Mouse (Mus musculus) MEL (cell line): Measurements from ENCODE around the gene Nfatc2ip. TPM values are rescaled to one million over a fixed set of nuclear protein-coding genes. Genes with fewer than 3 reads are reported as not detected.

Experiments
- DNase-seq: peaks from one replicate; pipeline ENCODE4 v3.0.0; 2011; ENCODE audit warnings: low read depth, low spot score
- H3K27ac ChIP-seq: 2 replicates; pipeline ENCODE4 v1.5.1; 2012; ENCODE audit warnings: low read depth, mild to moderate bottlenecking, control low read depth, low read length, moderate library complexity; ENCODE audit not compliant: control insufficient read depth
- H3K27me3 ChIP-seq, 2 experiments: fragments of 150-350 bp in 1 of 2; sonication (generic) in 1 of 2; 2 replicates each; pipeline ENCODE4 v1.6.1; 2012; ENCODE audit warnings: low read length in 2 of 2, mild to moderate bottlenecking in 2 of 2, improper control_type of control experiment in 1 of 2, moderate library complexity in 1 of 2; ENCODE audit not compliant: insufficient read depth in 2 of 2, control insufficient read depth in 1 of 2
- H3K36me3 ChIP-seq, 2 experiments: 2 replicates each; pipeline ENCODE4 v1.6.1; 2012 to 2014; ENCODE audit warnings: low read length in 2 of 2, improper control_type of control experiment in 1 of 2, inconsistent platforms in 1 of 2, mild to moderate bottlenecking in 1 of 2; ENCODE audit not compliant: insufficient read depth in 2 of 2, control insufficient read depth in 1 of 2
- H3K4me1 ChIP-seq, 2 experiments: fragments of 150-350 bp in 1 of 2; sonication (generic) in 1 of 2; 2 replicates each; pipeline ENCODE4 v1.6.1; 2012; ENCODE audit warnings: low read length in 2 of 2, improper control_type of control experiment in 1 of 2, mild to moderate bottlenecking in 1 of 2; ENCODE audit not compliant: insufficient read depth in 2 of 2, control insufficient read depth in 1 of 2
- H3K4me3 ChIP-seq, 2 experiments: fragments of 150-350 bp in 1 of 2; sonication (generic) in 1 of 2; 2 replicates each; pipeline ENCODE4 v1.5.1; 2012; ENCODE audit warnings: low read depth in 2 of 2, low read length in 2 of 2, mild to moderate bottlenecking in 2 of 2, moderate library complexity in 2 of 2, control low read depth in 1 of 2, improper control_type of control experiment in 1 of 2; ENCODE audit not compliant: control insufficient read depth in 1 of 2, insufficient read depth in 1 of 2
- H3K79me2 ChIP-seq: 2 replicates; pipeline ENCODE4 v1.6.1; 2012; ENCODE audit warnings: mild to moderate bottlenecking, low read length, moderate library complexity; ENCODE audit not compliant: control insufficient read depth, poor library complexity, insufficient read depth
- H3K9ac ChIP-seq: 2 replicates; pipeline ENCODE4 v1.6.1; 2012; ENCODE audit warnings: low read depth, mild to moderate bottlenecking, control low read depth, low read length, moderate library complexity; ENCODE audit not compliant: control insufficient read depth, poor library complexity, severe bottlenecking
- H3K9me3 ChIP-seq: fragments of 150-350 bp; sonication (generic); replicated peaks from 2 replicates; pipeline ENCODE4 v1.6.1; 2012; ENCODE audit warnings: mild to moderate bottlenecking, low read length, improper control_type of control experiment, moderate library complexity; ENCODE audit not compliant: insufficient read depth
- BHLHE40 ChIP-seq: IDR thresholded peaks from 2 replicates; pipeline ENCODE4 v1.6.1; 2012; ENCODE audit warnings: low read depth, mild to moderate bottlenecking, inconsistent platforms, low read length, improper control_type of control experiment, borderline replicate concordance
- CHD1 ChIP-seq: IDR thresholded peaks from 2 replicates; pipeline ENCODE4 v1.6.1; 2012; ENCODE audit warnings: low read depth, mild to moderate bottlenecking, inconsistent platforms, low read length, improper control_type of control experiment
- CTCF ChIP-seq, 3 experiments: IDR thresholded peaks in 2 of 3; conservative IDR thresholded peaks in 1 of 3; 2 replicates each; pipeline ENCODE4 v1.5.1; 2011 to 2012; ENCODE audit warnings: low read length in 3 of 3, low read depth in 2 of 3, mild to moderate bottlenecking in 2 of 3, improper control_type of control experiment in 1 of 3, inconsistent platforms in 1 of 3, mixed read lengths in 1 of 3, moderate library complexity in 1 of 3; ENCODE audit not compliant: control insufficient read depth in 1 of 3, insufficient read depth in 1 of 3, poor library complexity in 1 of 3, severe bottlenecking in 1 of 3
- E2F4 ChIP-seq: IDR thresholded peaks from 2 replicates; pipeline ENCODE4 v1.6.1; 2011; ENCODE audit warnings: low read depth, low read length, improper control_type of control experiment, borderline replicate concordance
- ELF1 ChIP-seq: IDR thresholded peaks from 2 replicates; pipeline ENCODE4 v1.6.1; 2014; ENCODE audit warnings: low read depth, mild to moderate bottlenecking, inconsistent platforms, low read length, improper control_type of control experiment, moderate library complexity
- EP300 ChIP-seq, 2 experiments: IDR thresholded peaks; 2 replicates each; pipeline ENCODE4 v1.6.1; 2011; ENCODE audit warnings: improper control_type of control experiment in 2 of 2, low read length in 2 of 2, low read depth in 1 of 2, mild to moderate bottlenecking in 1 of 2
- ETS1 ChIP-seq: IDR thresholded peaks from 2 replicates; pipeline ENCODE4 v1.6.1; 2012; ENCODE audit warnings: low read depth, mild to moderate bottlenecking, inconsistent platforms, low read length, improper control_type of control experiment, moderate library complexity
- GATA1 ChIP-seq: IDR thresholded peaks from 2 replicates; pipeline ENCODE4 v1.6.1; 2011; ENCODE audit warnings: low read depth, low read length, improper control_type of control experiment
- JUND ChIP-seq: IDR thresholded peaks from 2 replicates; pipeline ENCODE4 v1.6.1; 2011; ENCODE audit warnings: low read depth, mild to moderate bottlenecking, improper control_type of control experiment, low read length
- KAT2A ChIP-seq: conservative IDR thresholded peaks from 2 replicates; pipeline ENCODE4 v1.6.1; 2012; ENCODE audit warnings: low read depth, low read length, improper control_type of control experiment, inconsistent platforms
- MAFK ChIP-seq: IDR thresholded peaks from 2 replicates; pipeline ENCODE4 v1.6.1; 2011; ENCODE audit warnings: low read depth, mild to moderate bottlenecking, low read length, improper control_type of control experiment, borderline replicate concordance
- MEF2A ChIP-seq: IDR thresholded peaks from 2 replicates; pipeline ENCODE4 v1.6.1; 2014; ENCODE audit warnings: low read depth, mild to moderate bottlenecking, inconsistent platforms, low read length, improper control_type of control experiment; ENCODE audit not compliant: poor library complexity, insufficient replicate concordance, severe bottlenecking; ENCODE audit errors: extremely low read depth
- MXI1 ChIP-seq: IDR thresholded peaks from 2 replicates; pipeline ENCODE4 v1.6.1; 2011; ENCODE audit warnings: mild to moderate bottlenecking, low read depth, low read length, improper control_type of control experiment
- MYB ChIP-seq: IDR thresholded peaks from 2 replicates; pipeline ENCODE4 v1.6.1; 2011; ENCODE audit warnings: mild to moderate bottlenecking, low read depth, low read length, improper control_type of control experiment
- RAD21 ChIP-seq: IDR thresholded peaks from 2 replicates; pipeline ENCODE4 v1.6.1; 2011; ENCODE audit warnings: mild to moderate bottlenecking, low read depth, low read length, improper control_type of control experiment
- RCOR1 ChIP-seq: IDR thresholded peaks from 2 replicates; pipeline ENCODE4 v1.6.1; 2012; ENCODE audit warnings: low read depth, mild to moderate bottlenecking, inconsistent platforms, low read length, improper control_type of control experiment
- SIN3A ChIP-seq: IDR thresholded peaks from 2 replicates; pipeline ENCODE4 v1.6.1; 2012; ENCODE audit warnings: low read length, improper control_type of control experiment, inconsistent platforms
- SMC3 ChIP-seq: IDR thresholded peaks from 2 replicates; pipeline ENCODE4 v1.6.1; 2011; ENCODE audit warnings: low read depth, low read length, improper control_type of control experiment
- TAL1 ChIP-seq: IDR thresholded peaks from 2 replicates; pipeline ENCODE4 v1.6.1; 2012; ENCODE audit warnings: mild to moderate bottlenecking, inconsistent platforms, low read length, moderate library complexity, mixed read lengths
- TCF12 ChIP-seq: IDR thresholded peaks from 2 replicates; pipeline ENCODE4 v1.6.1; 2014; ENCODE audit warnings: low read depth, mild to moderate bottlenecking, inconsistent platforms, low read length, improper control_type of control experiment, moderate library complexity
- polyA plus RNA-seq, 2 experiments: library from polyadenylated mRNA; stranded (reverse) in 1 of 2; unstranded in 1 of 2; fragments of >175 nt in 1 of 2; fragments of >200 nt in 1 of 2; gene quantifications; 2 replicates each; pipeline versions ENCODE4 v1.2.1 to v1.2.4; 2012; ENCODE audit warnings: low replicate concordance in 2 of 2, low read depth in 1 of 2; ENCODE audit not compliant: insufficient read length in 2 of 2, insufficient read depth in 1 of 2, missing spikeins in 1 of 2
- total RNA-seq: library from RNA; depleted of rRNA; stranded (reverse); fragments of 300-350 nt; gene quantifications from 2 replicates; pipeline ENCODE4 v1.2.3, GENCODE M21; 2012

Gene Nfatc2ip
- total and polyA plus RNA-seq, 3 experiments: 7.9 to 13.0 TPM; not detected in 1

GRCm38 (mm10) chr7:126388185-126388584, 8.4 kb downstream of the Nfatc2ip start:
- no peak for TF ChIP-seq SIN3A
- TF ChIP-seq GATA1: no peak
- TF ChIP-seq KAT2A: no peak
- no peak for TF ChIP-seq JUND
- TF ChIP-seq MAFK: no peak
- no peak for TF ChIP-seq E2F4
- TF ChIP-seq ELF1: no peak
- no peak for TF ChIP-seq RAD21
- no peak for TF ChIP-seq EP300 (IDR thresholded peaks at IDR 0.05; ENCODE audit: low read depth in 1 of 2, low read length in 2 of 2)
- TF ChIP-seq SMC3: no peak
- TF ChIP-seq MEF2A: no peak
- TF ChIP-seq MYB: no peak
- TF ChIP-seq BHLHE40: no peak
- TF ChIP-seq CTCF (IDR thresholded peaks at IDR 0.05 in 2 of 3, conservative IDR thresholded peaks at IDR 0.05 in 1 of 3; ENCODE audit: control insufficient read depth in 1 of 3, insufficient read depth in 1 of 3, low read depth in 2 of 3, low read length in 3 of 3, poor library complexity in 1 of 3, severe bottlenecking in 1 of 3): no peak
- no peak for TF ChIP-seq TAL1
- no peak for TF ChIP-seq CHD1
- TF ChIP-seq, all 39 proteins: peak for 0
- Histone ChIP-seq H3K27me3 (no peaks in the 10 kb centered on the region), H3K9ac (no peak overlapping the region), H3K9me3 (no peaks in the 10 kb centered on the region), H3K4me1 (peaks cover 0 to 3% of the 10 kb centered on the region in 2 experiments; a peak in 1 of 4 replicates), H3K27ac (no peak overlapping the region), H3K4me3 (no peak overlapping the region), H3K36me3 (peaks cover 7 to 8% of the 10 kb centered on the region in 2 experiments), H3K79me2 (no peaks in the 10 kb centered on the region)
- no peak for DNase-seq

- peaks cover 1 to 11% of the 10 kb centered on the region in 2 experiments; a peak in 3 of 4 replicates for H3K36me3 ChIP-seq
- no peaks in the 10 kb centered on the region for H3K79me2 ChIP-seq
- peaks cover 0 to 5% of the 10 kb centered on the region in 2 experiments; a peak in 1 of 4 replicates for H3K4me1 ChIP-seq
- TF ChIP-seq TAL1 (no peak), MXI1 (0 out of 2 replicates have a peak, but pooled peaks have one; percentile 25), SIN3A (peak; percentile 53), ETS1 (peak; percentile 65), RCOR1 (peak; percentile 95), CHD1 (no peak), TCF12 (peak; percentile 78), GATA1 (peak; percentile 75), EP300 (IDR thresholded peaks at IDR 0.05; ENCODE audit: low read depth in 1 of 2, low read length in 2 of 2) (peak; percentile 19 to 58; a peak in 2 of 4 replicates), MAFK (0 out of 2 replicates have a peak, but pooled peaks have one; percentile 22), MEF2A (no peak)
- TF ChIP-seq, all 39 proteins: peak for 8
- H3K27ac ChIP-seq: no peak overlapping the region
- H3K27me3 ChIP-seq: no peaks in the 10 kb centered on the region
- DNase-seq: peak; percentile 40
- no peak overlapping the region for H3K9ac ChIP-seq
- H3K9me3 ChIP-seq: no peaks in the 10 kb centered on the region
- H3K4me3 ChIP-seq: no peak overlapping the region
These were observed 13.0 kb downstream of the Nfatc2ip start for GRCm38 (mm10) chr7:126383565-126383964.
